Mouse (Mus musculus) limb, embryonic 11.5 days (tissue): ENCODE data around the gene Notch1. TPM values are rescaled to one million over a fixed set of nuclear protein-coding genes. Genes with fewer than 3 reads are reported as not detected.

Source experiments
- ATAC-seq: fragments of 200-750 bp; cut with Nextera tagmentation; 2 replicates; pipeline ENCODE4 v1.8.0; 2017; ENCODE audit warnings: low read depth; ENCODE audit not compliant: insufficient number of reproducible peaks, low FRiP score, low TSS enrichment
- DNase-seq: peaks from one replicate; pipeline ENCODE4 v3.0.0-alpha.2; 2015; ENCODE audit warnings: low spot score
- H3K27ac ChIP-seq: fragments of 300-500 bp; sonication (generic); replicated peaks from 2 replicates; pipeline ENCODE4 v1.5.1; 2014; ENCODE audit warnings: low read depth, mild to moderate bottlenecking, low read length
- H3K27me3 ChIP-seq: fragments of 300-500 bp; sonication (generic); 2 replicates; pipeline ENCODE4 v1.6.1; 2014; ENCODE audit warnings: mild to moderate bottlenecking, low read length, mixed read lengths; ENCODE audit not compliant: control insufficient read depth, insufficient read depth
- H3K36me3 ChIP-seq: fragments of 300-500 bp; sonication (generic); 2 replicates; pipeline ENCODE4 v1.6.1; 2014; ENCODE audit warnings: mild to moderate bottlenecking, low read length, moderate library complexity, mixed read lengths; ENCODE audit not compliant: control insufficient read depth, insufficient read depth
- H3K4me1 ChIP-seq: fragments of 300-500 bp; sonication (generic); 2 replicates; pipeline ENCODE4 v1.6.1; 2014; ENCODE audit warnings: low read length, mixed read lengths; ENCODE audit not compliant: control insufficient read depth, insufficient read depth
- H3K4me2 ChIP-seq: fragments of 300-500 bp; sonication (generic); 2 replicates; pipeline ENCODE4 v1.6.1; 2014; ENCODE audit warnings: low read depth, mild to moderate bottlenecking, moderate library complexity; ENCODE audit not compliant: severe bottlenecking
- H3K4me3 ChIP-seq: fragments of 300-500 bp; sonication (generic); 2 replicates; pipeline ENCODE4 v1.5.1; 2014; ENCODE audit warnings: low read depth, low read length
- H3K9ac ChIP-seq: fragments of 300-500 bp; sonication (generic); 2 replicates; pipeline ENCODE4 v1.6.1; 2014; ENCODE audit warnings: mild to moderate bottlenecking, low read length
- H3K9me3 ChIP-seq: fragments of 300-500 bp; sonication (generic); 2 replicates; pipeline ENCODE4 v1.6.1; 2016; ENCODE audit warnings: low read length; ENCODE audit not compliant: control insufficient read depth
- WGBS: fragments of 180-500 bp; shearing (Covaris S2); extraction: QIAGEN DNeasy Blood & Tissue Kit; methylation state at CpG from one replicate; pipeline ENCODE4 v1.1.7; 2014; 5-methylcytosine and 5-hydroxymethylcytosine counted together
- polyA plus RNA-seq: library from polyadenylated mRNA; unstranded; fragments of >200 nt; fragmentation: Nextera tagmentation; extraction: Ambion mirVana; gene quantifications from 2 replicates; pipeline ENCODE4 v1.2.1, GENCODE M21; 2014

Gene Notch1
- polyA plus RNA-seq, 1 experiment from 2014 or later = 14.5 TPM

GRCm38 (mm10) chr2:26529221-26529805 is 12.8 kb upstream of the Notch1 start:
- H3K4me1 ChIP-seq = peaks cover 29% of the 10 kb centered on the region
- DNase-seq (no peak), ATAC-seq (no peak)
- H3K36me3 ChIP-seq = no peaks in the 10 kb centered on the region
- WGBS = 71% methylated on average over 4 of the region's 4 CpGs
- H3K27me3 ChIP-seq = no peaks in the 10 kb centered on the region
- no peaks in the 10 kb centered on the region for H3K9me3 ChIP-seq
- no peak overlapping the region for H3K9ac ChIP-seq
- H3K4me2 ChIP-seq = no peak overlapping the region
- no peak overlapping the region for H3K4me3 ChIP-seq
- no peak overlapping the region for H3K27ac ChIP-seq

GRCm38 (mm10) chr2:26526443-26527257 is 10.2 kb upstream of the Notch1 start:
- H3K27ac ChIP-seq = peak overlapping the region; percentile 60
- peaks cover 29% of the 10 kb centered on the region for H3K4me1 ChIP-seq
- no peak overlapping the region for H3K4me3 ChIP-seq
- H3K27me3 ChIP-seq = no peaks in the 10 kb centered on the region
- H3K4me2 ChIP-seq = peak overlapping the region; percentile 1; the same call in 1 of the 2 replicates
- H3K36me3 ChIP-seq = no peaks in the 10 kb centered on the region
- 20% methylated on average over 11 of the region's 11 CpGs for WGBS
- H3K9me3 ChIP-seq = no peaks in the 10 kb centered on the region
- no peak overlapping the region; the same call in 1 of the 2 replicates for H3K9ac ChIP-seq
- ATAC-seq = peak; percentile 55; the same call in 1 of the 2 replicates
- DNase-seq = peak; percentile 36

- peak overlapping the region; percentile 60 for H3K27ac ChIP-seq
- no peaks in the 10 kb centered on the region for H3K27me3 ChIP-seq
- H3K9me3 ChIP-seq = no peaks in the 10 kb centered on the region
- 9% methylated on average over 9 of the region's 9 CpGs for WGBS
- H3K4me2 ChIP-seq = peak overlapping the region; percentile 4; the same call in 1 of the 2 replicates
- peak; percentile 88 for ATAC-seq
- peak; percentile 83 for DNase-seq
- no peaks in the 10 kb centered on the region for H3K36me3 ChIP-seq
- H3K4me1 ChIP-seq = peaks cover 29% of the 10 kb centered on the region
- no peak overlapping the region; the same call in 1 of the 2 replicates for H3K4me3 ChIP-seq
- H3K9ac ChIP-seq = no peak overlapping the region
Observed at GRCm38 (mm10) chr2:26525355-26526018, 9.0 kb upstream of the Notch1 start.

GRCm38 (mm10) chr2:26522327-26522726 is 5.9 kb upstream of the Notch1 start:
- no peaks in the 10 kb centered on the region for H3K36me3 ChIP-seq
- H3K4me2 ChIP-seq = no peak overlapping the region
- peaks cover 30% of the 10 kb centered on the region for H3K4me1 ChIP-seq
- WGBS = 88% methylated on average over 4 of the region's 4 CpGs
- DNase-seq = no peak
- H3K4me3 ChIP-seq = no peak overlapping the region
- H3K27ac ChIP-seq = no peak overlapping the region
- no peak for ATAC-seq
- H3K27me3 ChIP-seq = no peaks in the 10 kb centered on the region
- no peaks in the 10 kb centered on the region for H3K9me3 ChIP-seq
- no peak overlapping the region for H3K9ac ChIP-seq

- H3K27me3 ChIP-seq = no peaks in the 10 kb centered on the region
- DNase-seq (no peak), ATAC-seq (no peak)
- no peaks in the 10 kb centered on the region for H3K36me3 ChIP-seq
- no peak overlapping the region for H3K9ac ChIP-seq
- peaks cover 14% of the 10 kb centered on the region for H3K4me1 ChIP-seq
- WGBS = 87% methylated on average over 6 of the region's 6 CpGs
- H3K9me3 ChIP-seq = no peaks in the 10 kb centered on the region
- H3K4me2 ChIP-seq = no peak overlapping the region
- no peak overlapping the region for H3K4me3 ChIP-seq
- no peak overlapping the region for H3K27ac ChIP-seq
Observed at GRCm38 (mm10) chr2:26519753-26520152, 3.3 kb upstream of the Notch1 start.

- Histone ChIP-seq H3K4me1 (peaks cover 12% of the 10 kb centered on the region), H3K4me2 (no peak overlapping the region), H3K4me3 (no peak overlapping the region), H3K9me3 (no peaks in the 10 kb centered on the region), H3K27ac (peak overlapping the region; percentile 61; the same call in 1 of the 2 replicates), H3K9ac (peak overlapping the region; percentile 13; the same call in 1 of the 2 replicates), H3K36me3 (no peaks in the 10 kb centered on the region), H3K27me3 (no peaks in the 10 kb centered on the region)
- WGBS = 41% methylated on average over 5 of the region's 5 CpGs
- DNase-seq (peak; percentile 58), ATAC-seq (peak; percentile 53)
Observed at GRCm38 (mm10) chr2:26516987-26517386, 524 bp upstream of the Notch1 start.

- ATAC-seq = no peak
- 92% methylated on average over 2 of the region's 2 CpGs for WGBS
- Histone ChIP-seq H3K36me3 (no peaks in the 10 kb centered on the region), H3K27me3 (no peaks in the 10 kb centered on the region), H3K4me2 (no peak overlapping the region), H3K4me3 (no peak overlapping the region), H3K9me3 (no peaks in the 10 kb centered on the region), H3K27ac (no peak overlapping the region), H3K4me1 (peaks cover 12% of the 10 kb centered on the region), H3K9ac (no peak overlapping the region)
- DNase-seq = no peak
Observed at GRCm38 (mm10) chr2:26515335-26515734, 1.1 kb downstream of the Notch1 start.

GRCm38 (mm10) chr2:26513105-26513745 is 3.2 kb downstream of the Notch1 start:
- H3K27me3 ChIP-seq = no peaks in the 10 kb centered on the region
- no peaks in the 10 kb centered on the region for H3K36me3 ChIP-seq
- no peaks in the 10 kb centered on the region for H3K9me3 ChIP-seq
- H3K27ac ChIP-seq = no peak overlapping the region
- ATAC-seq = no peak
- WGBS = 66% methylated on average over 4 of the region's 4 CpGs
- H3K4me1 ChIP-seq = peaks cover 14% of the 10 kb centered on the region
- no peak overlapping the region for H3K4me3 ChIP-seq
- no peak for DNase-seq
- H3K4me2 ChIP-seq = no peak overlapping the region
- no peak overlapping the region for H3K9ac ChIP-seq
